Comparison of ENCODE assay signal across 9 mouse cellular contexts in genomic region chr4:89445214-89446155, GRCm38 (mm10).
DNase-seq lines count a peak whose midpoint lies in the region; ATAC-seq lines count a peak whose summit lies in the region.
"Had no signal": no experiment of that assay in that cellular context is flagged by ENCODE, and none has a peak within 500 bp of the region (broad histone marks: within the 10 kb centered on the region; RNA-seq: fewer than 3 reads in every experiment).

No protein-coding gene starts in this region.

- peak; percentile 32 for DNase-seq in cerebellum, adult 11 months
- peak; percentile 80 for DNase-seq in lung, postnatal 36 days
- DNase-seq in testis, postnatal 14 days (ENCODE audit: low spot score), result no peak
- no peak for DNase-seq in adipocyte (ENCODE audit: low spot score)
- no peak for DNase-seq in layer of hippocampus, adult 9-11 months
- DNase-seq: thymus, postnatal 14 days had no signal

- H3K9me3 ChIP-seq in hindbrain, embryonic 16.5 days (ENCODE audit: control insufficient read depth, low read length), result no peaks in the 10 kb centered on the region
- H3K9me3 ChIP-seq in hindbrain, embryonic 12.5 days (replicated peaks), result no peaks in the 10 kb centered on the region
- H3K9me3 ChIP-seq in intestine, embryonic 15.5 days, result no peaks in the 10 kb centered on the region

- no peaks in the 10 kb centered on the region for H3K36me3 ChIP-seq in hindbrain, embryonic 16.5 days (ENCODE audit: control insufficient read depth, insufficient read depth, low read length)
- H3K36me3 ChIP-seq in hindbrain, embryonic 12.5 days, result no peaks in the 10 kb centered on the region
- H3K36me3 ChIP-seq in intestine, embryonic 15.5 days, result no peaks in the 10 kb centered on the region

- H3K27ac ChIP-seq in hindbrain, embryonic 16.5 days (ENCODE audit: low read depth, low read length), result no peak overlapping the region
- no peak overlapping the region for H3K27ac ChIP-seq in hindbrain, embryonic 12.5 days
- H3K27ac ChIP-seq in intestine, embryonic 15.5 days, result 0 out of 2 replicates have a peak overlapping the region, but pooled peaks have one; percentile 36

- H3K9ac ChIP-seq in hindbrain, embryonic 16.5 days (ENCODE audit: low read depth, low read length), result no peak overlapping the region
- no peak overlapping the region for H3K9ac ChIP-seq in hindbrain, embryonic 12.5 days
- no peak overlapping the region for H3K9ac ChIP-seq in intestine, embryonic 15.5 days

- 70% methylated on average over 11 of the region's 11 CpGs for WGBS in hindbrain, embryonic 16.5 days
- 61% methylated on average over 11 of the region's 11 CpGs for WGBS in hindbrain, embryonic 12.5 days
- WGBS in intestine, embryonic 15.5 days, result 31% methylated on average over 11 of the region's 11 CpGs

- ATAC-seq in hindbrain, embryonic 16.5 days, result peak; percentile 40; the same call in 1 of the 2 replicates
- no peak for ATAC-seq in hindbrain, embryonic 12.5 days (ENCODE audit: low FRiP score)
- peak; percentile 93 for ATAC-seq in intestine, embryonic 15.5 days

- no peaks in the 10 kb centered on the region for H3K4me1 ChIP-seq in hindbrain, embryonic 16.5 days (ENCODE audit: control insufficient read depth, insufficient read depth, low read depth, low read length)
- H3K4me1 ChIP-seq in hindbrain, embryonic 12.5 days, result no peaks in the 10 kb centered on the region
- H3K4me1 ChIP-seq in intestine, embryonic 15.5 days (replicated peaks), result no peaks in the 10 kb centered on the region

- H3K4me2 ChIP-seq in hindbrain, embryonic 16.5 days (ENCODE audit: low read length), result no peak overlapping the region
- H3K4me2 ChIP-seq in hindbrain, embryonic 12.5 days (replicated peaks), result no peak overlapping the region
- H3K4me2 ChIP-seq in intestine, embryonic 15.5 days (replicated peaks), result peak overlapping the region; percentile 30; the same call in 1 of the 2 replicates

- H3K27me3 ChIP-seq in hindbrain, embryonic 16.5 days (replicated peaks; ENCODE audit: control insufficient read depth, insufficient read depth, low read length), result no peaks in the 10 kb centered on the region
- no peaks in the 10 kb centered on the region for H3K27me3 ChIP-seq in hindbrain, embryonic 12.5 days
- no peaks in the 10 kb centered on the region for H3K27me3 ChIP-seq in intestine, embryonic 15.5 days (replicated peaks)

- no peak overlapping the region for H3K4me3 ChIP-seq in hindbrain, embryonic 16.5 days (ENCODE audit: low read length)
- H3K4me3 ChIP-seq in hindbrain, embryonic 12.5 days, result no peak overlapping the region
- H3K4me3 ChIP-seq in intestine, embryonic 15.5 days (replicated peaks), result no peak overlapping the region

Comparison
In these comparisons a context has a peak if more than half of its experiments do, and no peak if none do; other contexts are left out.
1. DNase-seq: peak in cerebellum, adult 11 months (single experiment) and lung, postnatal 36 days (single experiment); none in testis, postnatal 14 days (single experiment), adipocyte (single experiment) and layer of hippocampus, adult 9-11 months (single experiment).